Mouse (Mus musculus) intestine, embryonic 15.5 days (tissue): ENCODE results near the gene Ascc3. TPM values are rescaled to one million over a fixed set of nuclear protein-coding genes. Genes with fewer than 3 reads are reported as not detected.

ENCODE experiments used
- ATAC-seq: fragments of 200-750 bp; cut with Nextera tagmentation; 2 replicates; pipeline ENCODE4 v1.8.0; 2017; ENCODE audit warnings: moderate TSS enrichment, moderate library complexity
- H3K27ac ChIP-seq: fragments of 300-500 bp; sonication (generic); 2 replicates; pipeline ENCODE4 v1.5.1; 2015; ENCODE audit warnings: mild to moderate bottlenecking, inconsistent platforms
- H3K27me3 ChIP-seq: fragments of 300-500 bp; sonication (generic); replicated peaks from 2 replicates; pipeline ENCODE4 v1.6.1; 2015; ENCODE audit warnings: inconsistent platforms
- H3K36me3 ChIP-seq: fragments of 300-500 bp; sonication (generic); 2 replicates; pipeline ENCODE4 v1.6.1; 2015; ENCODE audit warnings: inconsistent platforms
- H3K4me1 ChIP-seq: fragments of 300-500 bp; sonication (generic); replicated peaks from 2 replicates; pipeline ENCODE4 v1.6.1; 2015; ENCODE audit warnings: inconsistent platforms
- H3K4me2 ChIP-seq: fragments of 300-500 bp; sonication (generic); replicated peaks from 2 replicates; pipeline ENCODE4 v1.6.1; 2015; ENCODE audit warnings: mild to moderate bottlenecking, inconsistent platforms
- H3K4me3 ChIP-seq: fragments of 300-500 bp; sonication (generic); replicated peaks from 2 replicates; pipeline ENCODE4 v1.5.1; 2015; ENCODE audit warnings: inconsistent platforms
- H3K9ac ChIP-seq: fragments of 300-500 bp; sonication (generic); 2 replicates; pipeline ENCODE4 v1.6.1; 2015; ENCODE audit warnings: inconsistent platforms
- H3K9me3 ChIP-seq: fragments of 300-500 bp; sonication (generic); 2 replicates; pipeline ENCODE4 v1.6.1; 2016; ENCODE audit warnings: inconsistent platforms
- WGBS: fragments of 180-500 bp; shearing (Covaris S2); methylation state at CpG from one replicate; pipeline ENCODE4 v1.1.7; 2015; 5-methylcytosine and 5-hydroxymethylcytosine counted together
- polyA plus RNA-seq: library from polyadenylated mRNA; unstranded; fragments of >200 nt; fragmentation: Nextera tagmentation; extraction: Ambion mirVana; gene quantifications from 2 replicates; pipeline ENCODE4 v1.2.1, GENCODE M21; 2015

Gene Ascc3
- polyA plus RNA-seq, 1 experiment from 2014 or later: 23.1 TPM

DNA sequence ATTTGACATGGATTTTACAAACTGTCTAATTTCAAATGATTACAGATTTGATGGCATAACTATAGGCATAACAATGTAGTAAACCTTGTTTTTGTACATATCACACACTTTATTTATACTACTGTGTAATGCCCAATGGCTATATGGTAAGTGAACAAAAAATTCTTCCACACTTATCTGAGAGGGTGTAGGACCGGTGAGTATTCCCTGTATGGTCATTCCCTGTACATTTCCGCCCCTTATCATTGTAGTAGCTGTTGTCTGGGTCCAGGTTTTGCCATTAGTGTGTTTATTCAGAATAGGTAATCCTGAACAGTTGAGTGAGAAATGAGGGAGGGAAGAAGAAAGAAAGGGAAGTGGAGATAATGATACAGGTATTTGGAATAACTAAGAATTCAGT is 306.2 kb downstream of the Ascc3 start:
- no peak for ATAC-seq
- H3K9ac ChIP-seq: no peak overlapping the region
- H3K27me3 ChIP-seq: peaks cover 82% of the 10 kb centered on the region
- no peak overlapping the region for H3K27ac ChIP-seq
- WGBS: 23% methylated on average over 2 of the region's 2 CpGs
- H3K4me1 ChIP-seq: peaks cover 16% of the 10 kb centered on the region
- no peaks in the 10 kb centered on the region for H3K9me3 ChIP-seq
- no peak overlapping the region for H3K4me3 ChIP-seq
- H3K4me2 ChIP-seq: no peak overlapping the region
- H3K36me3 ChIP-seq: no peaks in the 10 kb centered on the region

DNA sequence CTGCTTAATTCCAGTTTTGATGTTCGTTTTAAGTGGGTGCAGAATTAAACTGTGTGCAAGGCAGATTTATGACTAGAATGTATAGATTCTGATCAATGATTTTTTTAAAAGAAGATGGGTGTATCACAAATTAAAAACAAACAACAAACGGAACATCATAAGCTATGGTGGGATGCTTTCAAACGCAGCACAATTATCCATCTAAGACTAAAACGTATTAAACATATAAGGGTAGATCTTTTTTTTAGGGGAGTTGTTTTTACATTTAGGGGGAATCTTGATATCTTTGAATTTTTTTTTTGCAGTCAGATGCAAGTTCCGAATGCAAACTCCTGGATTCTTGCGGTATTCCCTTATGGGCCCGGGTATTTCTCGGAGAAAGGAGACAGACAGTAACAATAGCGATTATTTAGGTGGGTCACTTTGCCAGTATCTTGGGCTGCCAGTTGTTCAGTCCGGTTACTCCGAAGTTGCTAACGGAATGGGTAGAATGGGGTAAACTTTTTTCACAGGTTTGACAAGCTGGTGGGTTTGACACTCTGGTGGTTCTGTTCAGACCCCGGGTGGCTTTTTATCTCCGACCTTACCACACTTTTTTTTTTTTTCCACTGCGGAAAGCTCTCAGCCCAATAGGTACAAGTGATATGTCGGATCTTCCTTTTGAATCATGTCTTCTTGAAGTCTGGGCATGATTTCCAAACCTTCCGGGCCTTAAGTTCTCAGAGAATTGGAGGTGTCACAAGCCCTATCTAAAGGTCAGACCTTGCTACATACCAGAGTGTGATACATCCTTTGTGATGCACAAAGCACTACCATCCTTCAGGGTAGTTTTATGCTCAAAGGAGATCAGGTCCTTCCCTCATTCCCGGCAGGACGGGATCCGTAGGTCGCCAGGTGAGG is 307.6 kb downstream of the Ascc3 start:
- H3K4me1 ChIP-seq: peaks cover 5% of the 10 kb centered on the region
- no peak for ATAC-seq
- no peaks in the 10 kb centered on the region for H3K36me3 ChIP-seq
- 2% methylated on average over 21 of the region's 21 CpGs for WGBS
- no peaks in the 10 kb centered on the region for H3K9me3 ChIP-seq
- peaks cover 82% of the 10 kb centered on the region for H3K27me3 ChIP-seq
- no peak overlapping the region for H3K27ac ChIP-seq
- no peak overlapping the region for H3K9ac ChIP-seq
- H3K4me3 ChIP-seq: no peak overlapping the region
- no peak overlapping the region for H3K4me2 ChIP-seq
